Mouse (Mus musculus): Measurements from ENCODE around the gene Tmeff2. TPM values are rescaled to one million over a fixed set of nuclear protein-coding genes. Genes with fewer than 3 reads are reported as not detected.

The Tmeff2 gene
- polyA plus RNA-seq, 1 experiment from 2014 or later = 33.9 TPM

DNA sequence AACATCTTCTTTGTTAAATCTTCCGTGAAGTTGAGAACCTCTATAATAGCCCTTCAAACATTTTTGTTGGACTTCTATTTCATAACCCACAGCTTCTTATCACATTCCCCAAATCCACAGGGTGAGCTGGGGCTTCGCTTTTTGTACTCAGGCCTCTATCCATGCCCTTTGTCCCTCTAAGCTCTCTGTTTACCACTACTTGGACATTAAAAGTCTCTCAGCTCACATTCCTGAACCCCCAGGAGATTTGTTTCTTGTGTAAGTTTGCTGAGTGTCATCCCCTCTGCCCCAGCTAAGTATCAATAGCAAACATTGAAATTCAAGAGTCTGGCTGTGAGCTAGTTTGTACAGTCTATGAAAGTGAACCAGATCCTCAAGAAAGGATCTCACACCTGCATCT, 90.2 kb downstream of the Tmeff2 start:
- no peaks in the 10 kb centered on the region for H3K27me3 ChIP-seq
- H3K36me3 ChIP-seq = no peaks in the 10 kb centered on the region
- H3K27ac ChIP-seq = no peak overlapping the region
- H3K9me3 ChIP-seq (replicated peaks) = no peaks in the 10 kb centered on the region
- no peaks in the 10 kb centered on the region for H3K4me1 ChIP-seq
- no peak overlapping the region for H3K4me3 ChIP-seq
- 51% methylated on average over 2 of the region's 2 CpGs for WGBS
- no peak for ATAC-seq (ENCODE audit: low FRiP score)
- no peak overlapping the region for H3K9ac ChIP-seq
- H3K4me2 ChIP-seq (replicated peaks) = no peak overlapping the region

GRCm38 (mm10) chr1:50994505-50994904, 94.1 kb downstream of the Tmeff2 start:
- Histone ChIP-seq H3K9ac (no peak overlapping the region), H3K4me2 (replicated peaks) (no peak overlapping the region), H3K4me3 (no peak overlapping the region), H3K36me3 (no peaks in the 10 kb centered on the region), H3K4me1 (no peaks in the 10 kb centered on the region), H3K27ac (no peak overlapping the region), H3K9me3 (replicated peaks) (no peaks in the 10 kb centered on the region), H3K27me3 (no peaks in the 10 kb centered on the region)
- 90% methylated on average over 1 of the region's 1 CpGs for WGBS
- ATAC-seq (ENCODE audit: low FRiP score) = no peak

DNA sequence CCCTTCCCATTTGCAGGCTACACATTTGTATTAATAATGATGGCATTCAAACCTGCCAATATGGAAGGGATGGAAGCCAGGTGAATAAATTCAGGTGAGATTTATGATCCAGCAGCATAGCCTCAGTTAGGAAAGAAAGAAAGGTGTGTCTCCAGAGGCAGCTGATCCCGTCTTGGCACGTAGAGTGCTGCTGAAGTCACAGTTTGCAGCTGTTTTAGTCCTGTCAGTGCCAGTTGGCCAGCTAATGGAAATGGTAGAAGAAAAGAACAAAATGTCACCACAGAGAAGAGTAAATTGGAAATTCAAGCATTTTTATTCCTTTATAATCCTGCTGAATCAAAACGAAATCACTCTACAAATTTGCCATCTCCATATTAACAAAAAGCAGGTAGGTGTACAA, 99.3 kb downstream of the Tmeff2 start:
- no peaks in the 10 kb centered on the region for H3K4me1 ChIP-seq
- no peaks in the 10 kb centered on the region for H3K36me3 ChIP-seq
- H3K27ac ChIP-seq = no peak overlapping the region
- H3K9me3 ChIP-seq (replicated peaks) = no peaks in the 10 kb centered on the region
- 86% methylated on average over 3 of the region's 3 CpGs for WGBS
- no peaks in the 10 kb centered on the region for H3K27me3 ChIP-seq
- H3K4me3 ChIP-seq = no peak overlapping the region
- no peak for ATAC-seq (ENCODE audit: low FRiP score)
- H3K9ac ChIP-seq = no peak overlapping the region
- H3K4me2 ChIP-seq (replicated peaks) = no peak overlapping the region

GRCm38 (mm10) chr1:51008344-51008743, 107.9 kb downstream of the Tmeff2 start:
- 75% methylated on average over 3 of the region's 3 CpGs for WGBS
- Histone ChIP-seq H3K9me3 (replicated peaks) (no peaks in the 10 kb centered on the region), H3K9ac (no peak overlapping the region), H3K4me2 (replicated peaks) (no peak overlapping the region), H3K36me3 (no peaks in the 10 kb centered on the region), H3K4me3 (no peak overlapping the region), H3K27me3 (no peaks in the 10 kb centered on the region), H3K27ac (no peak overlapping the region), H3K4me1 (no peaks in the 10 kb centered on the region)
- ATAC-seq (ENCODE audit: low FRiP score) = no peak

DNA sequence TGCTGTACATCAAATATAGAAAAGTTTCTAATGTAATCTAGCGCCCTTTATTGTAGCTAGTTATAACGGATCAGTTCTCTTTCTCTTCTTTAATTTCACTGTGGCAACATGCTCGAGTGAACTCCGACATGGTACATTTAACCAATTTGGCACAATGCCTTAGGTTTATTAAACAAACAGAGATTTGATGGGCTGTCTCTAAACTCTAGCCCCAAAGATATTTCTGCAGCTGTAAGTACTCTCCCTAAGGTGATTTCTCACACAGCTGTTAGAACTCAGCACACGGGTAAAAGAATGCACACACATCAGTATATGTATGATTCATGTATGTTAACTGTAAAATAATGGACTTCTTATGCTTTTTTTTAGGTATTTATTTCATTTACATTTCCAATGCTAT, 139.8 kb downstream of the Tmeff2 start:
- H3K9ac ChIP-seq = no peak overlapping the region
- no peaks in the 10 kb centered on the region for H3K27me3 ChIP-seq
- H3K27ac ChIP-seq = no peak overlapping the region
- no peaks in the 10 kb centered on the region for H3K4me1 ChIP-seq
- H3K4me2 ChIP-seq (replicated peaks) = no peak overlapping the region
- H3K36me3 ChIP-seq = no peaks in the 10 kb centered on the region
- WGBS = 79% methylated on average over 5 of the region's 5 CpGs
- ATAC-seq (ENCODE audit: low FRiP score) = no peak
- H3K9me3 ChIP-seq (replicated peaks) = no peaks in the 10 kb centered on the region
- no peak overlapping the region for H3K4me3 ChIP-seq

- Histone ChIP-seq H3K27ac (no peak overlapping the region), H3K4me3 (no peak overlapping the region), H3K9ac (no peak overlapping the region), H3K4me2 (replicated peaks) (no peak overlapping the region), H3K27me3 (no peaks in the 10 kb centered on the region), H3K36me3 (no peaks in the 10 kb centered on the region), H3K4me1 (no peaks in the 10 kb centered on the region), H3K9me3 (replicated peaks) (no peaks in the 10 kb centered on the region)
- ATAC-seq (ENCODE audit: low FRiP score) = no peak
- 90% methylated on average over 7 of the region's 7 CpGs for WGBS
These were observed 144.4 kb downstream of the Tmeff2 start for GRCm38 (mm10) chr1:51044810-51045209.

DNA sequence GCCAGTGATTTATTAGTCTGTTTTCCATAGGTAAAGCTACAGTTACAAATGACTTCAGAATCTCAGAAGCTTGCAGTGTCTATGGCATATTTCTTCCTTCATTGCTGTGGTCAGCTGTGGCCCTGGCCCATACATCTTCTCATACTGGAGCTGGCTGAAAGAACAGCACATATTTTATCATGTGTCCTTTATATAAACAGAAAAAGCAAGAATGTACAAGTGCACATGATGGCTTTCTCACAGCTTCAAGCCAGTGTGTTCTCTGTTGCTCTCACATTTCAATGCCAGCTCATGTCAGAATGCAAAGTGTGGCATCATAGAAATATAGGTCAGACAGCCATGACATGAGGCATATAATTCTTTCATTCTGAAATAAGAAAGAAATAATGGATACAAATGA, 164.1 kb downstream of the Tmeff2 start:
- H3K4me3 ChIP-seq = no peak overlapping the region
- no peak overlapping the region for H3K4me2 ChIP-seq (replicated peaks)
- ATAC-seq (ENCODE audit: low FRiP score) = no peak
- H3K9ac ChIP-seq = no peak overlapping the region
- no peaks in the 10 kb centered on the region for H3K4me1 ChIP-seq
- no peaks in the 10 kb centered on the region for H3K36me3 ChIP-seq
- H3K27ac ChIP-seq = no peak overlapping the region
- H3K9me3 ChIP-seq (replicated peaks) = no peaks in the 10 kb centered on the region
- no peaks in the 10 kb centered on the region for H3K27me3 ChIP-seq

- Histone ChIP-seq H3K4me3 (no peak overlapping the region), H3K9me3 (replicated peaks) (no peaks in the 10 kb centered on the region), H3K27ac (no peak overlapping the region), H3K9ac (no peak overlapping the region), H3K27me3 (no peaks in the 10 kb centered on the region), H3K4me1 (no peaks in the 10 kb centered on the region), H3K36me3 (no peaks in the 10 kb centered on the region), H3K4me2 (replicated peaks) (no peak overlapping the region)
- WGBS = 91% methylated on average over 2 of the region's 2 CpGs
- no peak for ATAC-seq (ENCODE audit: low FRiP score)
These were observed 165.2 kb downstream of the Tmeff2 start for GRCm38 (mm10) chr1:51065652-51066051.

GRCm38 (mm10) chr1:51068814-51069213, 168.4 kb downstream of the Tmeff2 start:
- Histone ChIP-seq H3K36me3 (no peaks in the 10 kb centered on the region), H3K27ac (no peak overlapping the region), H3K4me2 (replicated peaks) (no peak overlapping the region), H3K4me1 (no peaks in the 10 kb centered on the region), H3K9ac (no peak overlapping the region), H3K4me3 (no peak overlapping the region), H3K27me3 (no peaks in the 10 kb centered on the region), H3K9me3 (replicated peaks) (no peaks in the 10 kb centered on the region)
- WGBS = 85% methylated on average over 3 of the region's 3 CpGs
- no peak for ATAC-seq (ENCODE audit: low FRiP score)

DNA sequence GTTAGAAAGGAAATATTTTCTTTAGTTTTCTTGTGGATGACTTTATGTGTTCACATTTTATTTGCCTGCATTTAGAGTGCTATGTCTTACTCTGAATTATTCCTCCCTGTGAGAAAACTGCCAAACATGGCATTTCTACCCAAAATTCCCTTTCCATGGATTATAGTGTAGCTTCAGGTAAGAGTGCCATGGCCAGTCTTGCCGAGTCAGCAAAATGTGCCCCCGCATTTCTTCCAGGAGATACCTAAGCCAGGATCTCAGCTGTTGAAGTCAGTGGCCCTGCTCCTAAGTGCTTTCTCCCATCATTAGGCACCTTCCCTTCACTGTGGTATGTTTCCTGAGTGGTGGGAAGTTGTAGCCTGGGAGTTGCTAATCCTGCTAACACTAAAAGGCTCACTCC, 168.8 kb downstream of the Tmeff2 start:
- no peaks in the 10 kb centered on the region for H3K36me3 ChIP-seq
- H3K4me2 ChIP-seq (replicated peaks) = no peak overlapping the region
- H3K27ac ChIP-seq = no peak overlapping the region
- H3K9me3 ChIP-seq (replicated peaks) = no peaks in the 10 kb centered on the region
- WGBS = 87% methylated on average over 2 of the region's 2 CpGs
- H3K4me1 ChIP-seq = no peaks in the 10 kb centered on the region
- H3K4me3 ChIP-seq = no peak overlapping the region
- H3K9ac ChIP-seq = no peak overlapping the region
- no peak for ATAC-seq (ENCODE audit: low FRiP score)
- no peaks in the 10 kb centered on the region for H3K27me3 ChIP-seq

GRCm38 (mm10) chr1:51074076-51074475, 173.6 kb downstream of the Tmeff2 start:
- Histone ChIP-seq H3K4me1 (peaks cover 6% of the 10 kb centered on the region; the same call in 1 of the 2 replicates), H3K27ac (no peak overlapping the region), H3K9ac (no peak overlapping the region), H3K27me3 (no peaks in the 10 kb centered on the region), H3K36me3 (no peaks in the 10 kb centered on the region), H3K9me3 (replicated peaks) (no peaks in the 10 kb centered on the region), H3K4me2 (replicated peaks) (no peak overlapping the region), H3K4me3 (no peak overlapping the region)
- ATAC-seq (ENCODE audit: low FRiP score) = no peak
- 85% methylated on average over 3 of the region's 3 CpGs for WGBS

- Histone ChIP-seq H3K4me2 (replicated peaks) (no peak overlapping the region), H3K27me3 (no peaks in the 10 kb centered on the region), H3K4me3 (no peak overlapping the region), H3K9me3 (replicated peaks) (no peaks in the 10 kb centered on the region), H3K27ac (no peak overlapping the region), H3K4me1 (peaks cover 6% of the 10 kb centered on the region; the same call in 1 of the 2 replicates), H3K36me3 (no peaks in the 10 kb centered on the region), H3K9ac (no peak overlapping the region)
- no peak for ATAC-seq (ENCODE audit: low FRiP score)
- WGBS = 56% methylated on average over 15 of the region's 15 CpGs
These were observed 175.6 kb downstream of the Tmeff2 start for GRCm38 (mm10) chr1:51075785-51076771.

- no peak for ATAC-seq (ENCODE audit: low FRiP score)
- 98% methylated on average over 2 of the region's 2 CpGs for WGBS
- H3K27ac ChIP-seq = no peak overlapping the region
- no peak overlapping the region for H3K4me3 ChIP-seq
- H3K9ac ChIP-seq = no peak overlapping the region
- no peaks in the 10 kb centered on the region for H3K9me3 ChIP-seq (replicated peaks)
- no peaks in the 10 kb centered on the region for H3K27me3 ChIP-seq
- no peaks in the 10 kb centered on the region for H3K36me3 ChIP-seq
- H3K4me1 ChIP-seq = no peaks in the 10 kb centered on the region
- H3K4me2 ChIP-seq (replicated peaks) = no peak overlapping the region
These were observed 188.5 kb downstream of the Tmeff2 start for GRCm38 (mm10) chr1:51088921-51089320.
